Comparison of ENCODE assay signal across 17 mouse cellular contexts in the genomic region with DNA sequence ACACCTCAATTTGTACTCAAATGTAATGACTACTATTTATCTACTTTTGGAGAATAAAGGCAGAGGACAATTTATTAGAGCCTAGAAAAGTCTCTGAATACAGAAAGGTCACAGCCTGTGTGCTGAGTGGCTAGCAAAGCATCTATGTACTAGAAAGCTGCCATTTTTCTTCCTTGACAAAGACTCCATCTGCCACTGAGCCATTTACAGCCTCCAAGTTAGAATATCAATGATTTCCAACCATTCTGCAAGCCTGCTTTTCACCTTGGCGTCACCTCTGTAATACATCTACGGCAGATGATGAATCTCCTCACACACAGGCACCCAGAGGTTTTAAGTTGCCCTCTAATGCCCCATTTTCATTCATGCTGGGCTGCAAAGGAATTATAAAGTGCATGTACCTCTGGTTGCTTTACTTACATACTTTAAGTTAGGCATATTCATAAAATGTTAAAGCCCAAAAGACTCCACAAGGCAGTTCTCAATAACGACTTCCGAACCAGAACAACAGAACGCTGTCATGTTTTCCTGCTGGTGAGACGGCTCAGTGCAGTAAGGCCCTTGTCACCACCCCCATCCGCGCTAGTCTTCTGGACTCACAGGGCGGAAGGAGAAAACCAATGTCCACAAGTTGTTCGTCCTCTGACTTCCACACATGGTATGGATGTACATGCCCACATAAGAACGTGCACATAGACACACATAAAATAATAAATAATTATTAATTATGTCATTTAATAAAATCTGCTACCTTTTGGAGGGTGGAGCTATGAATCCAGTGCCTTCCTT.
DNase-seq lines count a peak whose midpoint lies in the region; ATAC-seq lines count a peak whose summit lies in the region.
"Had no signal": no experiment of that assay in that cellular context is flagged by ENCODE, and none has a peak within 500 bp of the region (broad histone marks: within the 10 kb centered on the region; RNA-seq: fewer than 3 reads in every experiment).

No protein-coding gene starts in this region.

- no peak overlapping the region for H3K9ac ChIP-seq in midbrain, embryonic 16.5 days (ENCODE audit: low read depth, low read length)
- H3K9ac ChIP-seq in hindbrain, embryonic 12.5 days: no peak overlapping the region
- H3K9ac ChIP-seq: embryonic facial prominence, embryonic 13.5 days; heart, embryonic 12.5 days; intestine, embryonic 15.5 days; limb, embryonic 13.5 days; liver, embryonic 14.5 days had no signal

- peaks cover 36% of the 10 kb centered on the region for H3K4me1 ChIP-seq in midbrain, embryonic 10.5 days
- H3K4me1 ChIP-seq in midbrain, embryonic 16.5 days (ENCODE audit: control insufficient read depth, insufficient read depth, low read length): peaks cover 9% of the 10 kb centered on the region; the same call in 1 of the 2 replicates
- peaks cover 27% of the 10 kb centered on the region for H3K4me1 ChIP-seq in hindbrain, embryonic 12.5 days

- no peaks in the 10 kb centered on the region for H3K27me3 ChIP-seq in midbrain, embryonic 10.5 days (ENCODE audit: low read depth, poor library complexity, severe bottlenecking)
- H3K27me3 ChIP-seq in midbrain, embryonic 16.5 days (ENCODE audit: control insufficient read depth, insufficient read depth, low read depth, low read length): no peaks in the 10 kb centered on the region
- H3K27me3 ChIP-seq in hindbrain, embryonic 12.5 days: no peaks in the 10 kb centered on the region
- H3K27me3 ChIP-seq: embryonic facial prominence, embryonic 13.5 days; heart, embryonic 12.5 days; intestine, embryonic 15.5 days; limb, embryonic 13.5 days; Patski had no signal

- H3K27ac ChIP-seq in midbrain, embryonic 10.5 days (replicated peaks): 0 out of 2 replicates have a peak overlapping the region, but pooled peaks have one; percentile 38
- H3K27ac ChIP-seq in midbrain, embryonic 16.5 days (ENCODE audit: low read length): no peak overlapping the region; the same call in 1 of the 2 replicates
- peak overlapping the region; percentile 24 for H3K27ac ChIP-seq in hindbrain, embryonic 12.5 days
- H3K27ac ChIP-seq: embryonic facial prominence, embryonic 13.5 days; intestine, embryonic 15.5 days; left cerebral cortex, adult 2 months; limb, embryonic 13.5 days; liver, embryonic 14.5 days had no signal

- no peak for ATAC-seq in midbrain, embryonic 16.5 days
- ATAC-seq in hindbrain, embryonic 12.5 days (ENCODE audit: low FRiP score): peak; percentile 73; the same call in 1 of the 2 replicates
- ATAC-seq: Patski had no signal

- H3K9me3 ChIP-seq in midbrain, embryonic 10.5 days (replicated peaks): no peaks in the 10 kb centered on the region
- no peaks in the 10 kb centered on the region for H3K9me3 ChIP-seq in midbrain, embryonic 16.5 days (replicated peaks; ENCODE audit: control insufficient read depth, low read length, poor library complexity, severe bottlenecking)
- H3K9me3 ChIP-seq in hindbrain, embryonic 12.5 days (replicated peaks): no peaks in the 10 kb centered on the region
- H3K9me3 ChIP-seq: embryonic facial prominence, embryonic 13.5 days; heart, embryonic 12.5 days; intestine, embryonic 15.5 days; limb, embryonic 13.5 days had no signal

- H3K4me2 ChIP-seq in midbrain, embryonic 16.5 days (ENCODE audit: low read length): no peak overlapping the region
- no peak overlapping the region for H3K4me2 ChIP-seq in hindbrain, embryonic 12.5 days (replicated peaks)
- H3K4me2 ChIP-seq: embryonic facial prominence, embryonic 13.5 days; heart, embryonic 12.5 days; intestine, embryonic 15.5 days; limb, embryonic 13.5 days had no signal

- WGBS in midbrain, embryonic 10.5 days: 90% methylated on average over 11 of the region's 11 CpGs
- 68% methylated on average over 11 of the region's 11 CpGs for WGBS in midbrain, embryonic 16.5 days
- WGBS in hindbrain, embryonic 12.5 days: 68% methylated on average over 11 of the region's 11 CpGs

- DNase-seq in midbrain, embryonic 10.5 days (ENCODE audit: low spot score): no peak
- DNase-seq in embryo, embryonic 10.5 days (ENCODE audit: low spot score): peak; percentile 45
- peak; percentile 22 for DNase-seq in mesoderm, embryonic 11.5 days (ENCODE audit: low read depth, low spot score)
- DNase-seq in ovary, postnatal 10 days (ENCODE audit: low spot score): no peak
- no peak for DNase-seq in adrenal gland, adult (ENCODE audit: inconsistent age in 2 of 2, low spot score in 1 of 2)
- DNase-seq in cerebellum, postnatal 36 days: no peak
- DNase-seq: cerebellum, postnatal 25 days; kidney, postnatal 14 days had no signal

- H3K36me3 ChIP-seq in midbrain, embryonic 10.5 days: 0 out of 2 replicates have a peak, but pooled peaks cover 2% of the 10 kb centered on the region
- H3K36me3 ChIP-seq in midbrain, embryonic 16.5 days (ENCODE audit: control insufficient read depth, insufficient read depth, low read length): no peaks in the 10 kb centered on the region
- no peaks in the 10 kb centered on the region for H3K36me3 ChIP-seq in hindbrain, embryonic 12.5 days
- H3K36me3 ChIP-seq: embryonic facial prominence, embryonic 13.5 days; heart, embryonic 12.5 days; intestine, embryonic 15.5 days; limb, embryonic 13.5 days had no signal

- H3K4me3 ChIP-seq in midbrain, embryonic 10.5 days: no peak overlapping the region
- no peak overlapping the region for H3K4me3 ChIP-seq in midbrain, embryonic 16.5 days (ENCODE audit: low read depth, low read length)
- H3K4me3 ChIP-seq in hindbrain, embryonic 12.5 days: no peak overlapping the region
- H3K4me3 ChIP-seq: embryonic facial prominence, embryonic 13.5 days; heart, embryonic 12.5 days; intestine, embryonic 15.5 days; left cerebral cortex, adult 2 months; limb, embryonic 13.5 days had no signal

Comparison
In these comparisons a context has a peak if more than half of its experiments do, and no peak if none do; other contexts are left out.
1. DNase-seq: peak in embryo, embryonic 10.5 days (single experiment) and mesoderm, embryonic 11.5 days (single experiment); none in midbrain, embryonic 10.5 days (single experiment), ovary, postnatal 10 days (single experiment), adrenal gland, adult (0 of 2) and cerebellum, postnatal 36 days (0 of 2).